Mouse (Mus musculus) embryo, embryonic 11 days (tissue): ENCODE data around the gene Samd7.

Experiments used
- DNase-seq: peaks from one replicate; pipeline ENCODE4 v3.0.0-alpha.2; 2015

Samd7 gene

DNA sequence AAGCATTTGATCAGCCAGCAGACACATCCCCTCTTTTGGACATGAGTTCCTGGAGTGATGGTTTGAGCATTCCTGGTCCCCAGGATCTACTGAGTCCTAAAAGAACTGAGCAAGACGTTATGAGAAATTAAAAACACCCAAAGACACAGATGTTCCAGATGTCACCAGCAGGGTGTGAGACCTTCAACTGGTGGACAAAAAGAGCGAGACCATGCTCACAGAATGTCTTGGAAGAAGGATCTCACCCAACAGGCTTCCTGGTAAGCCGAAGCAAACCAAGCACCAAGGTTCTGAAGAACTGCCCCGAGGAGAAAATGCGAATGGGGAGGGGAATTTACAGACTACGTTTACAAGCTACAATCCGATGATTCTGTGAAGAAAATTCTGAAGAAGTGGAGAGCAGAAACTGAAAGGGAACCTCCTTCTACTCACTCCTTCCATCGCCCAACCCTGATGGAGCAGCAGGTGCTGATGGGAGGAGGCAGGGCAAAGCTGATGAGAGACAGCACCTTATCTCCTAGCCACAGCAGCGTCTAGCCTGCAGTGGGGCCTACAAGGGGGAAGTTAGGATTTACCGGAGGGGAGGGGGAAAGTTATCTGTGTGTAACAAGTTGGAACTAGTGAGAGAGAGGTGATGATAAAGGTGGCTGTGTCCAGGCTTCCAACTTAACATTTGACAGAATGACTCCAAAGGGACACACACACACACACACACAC, 19.4 kb downstream of the Samd7 start:
- DNase-seq = peak; percentile 7

DNA sequence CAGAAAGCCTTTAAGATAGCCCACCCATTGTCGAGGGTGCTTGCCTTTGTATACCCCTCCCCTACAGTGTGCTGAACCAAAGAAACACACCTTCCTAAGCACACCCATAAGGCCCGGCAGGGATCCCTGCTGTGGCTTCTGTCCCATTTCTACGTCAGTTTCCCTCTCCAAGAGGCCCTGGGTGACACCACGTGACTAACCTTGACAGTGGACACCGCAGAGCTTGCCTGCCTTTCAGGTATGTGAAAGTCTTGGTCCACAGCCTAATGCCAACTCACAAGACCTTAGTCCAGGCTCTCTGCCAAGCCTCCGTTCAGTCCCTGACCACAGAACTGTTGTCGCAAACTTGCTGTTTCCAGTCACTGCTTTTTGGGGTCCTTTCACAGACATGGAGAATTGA, 20.1 kb downstream of the Samd7 start:
- no peak for DNase-seq

DNA sequence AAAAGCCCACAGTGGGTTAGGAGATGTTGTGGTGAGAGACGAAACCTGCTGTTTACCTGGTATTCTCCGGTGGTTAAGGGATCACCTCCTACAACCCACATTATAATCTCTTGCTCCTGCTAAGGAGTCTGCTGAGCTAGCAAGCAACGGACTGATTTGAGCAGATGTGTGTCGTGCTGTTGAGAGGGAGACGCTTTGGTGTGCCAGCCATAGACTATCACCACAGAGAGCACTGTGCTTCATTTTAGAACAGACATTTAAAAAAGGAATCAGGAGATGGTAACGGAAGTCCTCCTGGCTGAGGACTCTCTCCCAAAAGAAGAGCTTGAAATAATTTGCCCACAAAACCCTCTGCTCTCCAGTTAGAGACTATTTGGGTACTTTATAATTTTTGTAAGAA, 21.2 kb downstream of the Samd7 start:
- DNase-seq = no peak

DNA sequence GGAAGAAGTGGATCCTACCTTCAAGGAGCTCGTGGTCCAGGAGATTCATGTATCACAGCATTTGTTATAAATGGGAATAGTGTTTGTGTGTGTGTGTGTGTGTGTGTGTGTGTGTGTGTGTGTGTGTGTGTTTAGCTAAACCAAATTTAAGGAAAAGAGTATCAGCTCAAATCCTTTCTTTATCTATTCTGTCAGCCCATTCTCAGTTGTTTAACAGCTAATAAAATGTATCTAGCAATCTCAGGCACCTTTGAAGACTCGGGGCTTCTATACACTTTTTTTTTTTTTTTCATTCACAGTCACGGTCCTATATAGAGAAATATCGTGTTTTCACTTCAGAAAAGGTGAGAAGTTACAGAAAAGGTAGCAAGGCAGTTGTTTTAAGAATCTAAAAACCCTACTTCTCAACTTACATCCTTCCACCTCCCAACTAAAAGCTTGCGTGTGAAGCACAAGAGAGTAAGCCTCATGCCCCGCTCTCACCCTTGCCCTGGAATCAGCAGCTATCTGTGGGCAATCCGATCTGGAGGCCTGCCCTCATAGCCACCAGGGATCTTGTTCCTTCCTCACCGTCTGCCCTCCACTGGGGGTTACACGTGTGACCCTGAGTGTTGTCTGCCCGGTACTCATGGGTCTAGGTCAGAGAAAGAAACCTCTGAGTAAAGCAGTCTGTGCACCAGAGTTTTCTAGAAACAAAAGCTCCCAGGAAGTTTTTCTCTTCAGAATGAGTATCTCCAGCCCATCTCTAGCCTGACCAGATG, 23.8 kb downstream of the Samd7 start:
- no peak for DNase-seq

DNA sequence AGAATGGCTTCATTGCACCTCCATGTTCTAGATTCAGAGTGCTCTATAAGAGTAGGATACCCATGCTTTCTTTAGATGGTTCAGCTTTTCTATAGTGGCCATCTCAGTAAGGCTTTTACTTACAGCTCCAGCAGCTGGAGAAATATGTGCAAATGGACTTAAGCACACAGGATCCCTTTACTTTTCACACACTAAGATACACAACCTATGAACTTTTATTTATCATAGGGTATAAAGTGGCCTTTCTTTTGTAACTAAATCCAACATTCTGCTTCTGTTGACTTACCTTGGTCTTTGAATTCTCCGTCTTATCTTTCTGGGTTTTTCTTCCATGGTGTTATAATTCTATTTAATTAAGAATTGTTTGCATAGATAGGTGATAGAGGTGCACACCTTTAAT, 25.5 kb downstream of the Samd7 start:
- no peak for DNase-seq

DNA sequence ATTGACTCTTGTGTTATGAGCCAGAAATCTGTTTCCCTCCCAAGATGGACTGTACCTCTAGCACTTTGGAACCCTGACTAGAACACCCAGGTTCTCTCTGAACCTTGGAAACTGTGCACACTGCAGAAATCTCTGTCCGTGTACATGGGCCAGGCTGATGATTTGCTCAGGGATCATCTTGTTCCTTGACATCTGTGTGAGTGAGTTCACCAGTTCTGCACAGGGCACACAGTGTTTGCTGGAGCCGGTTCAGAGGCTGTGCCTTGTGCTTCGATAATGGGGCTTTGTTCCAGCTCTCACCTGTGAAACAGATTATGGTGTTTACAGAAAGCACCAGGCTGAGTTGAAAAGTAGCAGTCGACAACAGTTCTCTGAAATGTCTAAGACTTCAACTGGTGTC, 26.5 kb downstream of the Samd7 start:
- no peak for DNase-seq

DNA sequence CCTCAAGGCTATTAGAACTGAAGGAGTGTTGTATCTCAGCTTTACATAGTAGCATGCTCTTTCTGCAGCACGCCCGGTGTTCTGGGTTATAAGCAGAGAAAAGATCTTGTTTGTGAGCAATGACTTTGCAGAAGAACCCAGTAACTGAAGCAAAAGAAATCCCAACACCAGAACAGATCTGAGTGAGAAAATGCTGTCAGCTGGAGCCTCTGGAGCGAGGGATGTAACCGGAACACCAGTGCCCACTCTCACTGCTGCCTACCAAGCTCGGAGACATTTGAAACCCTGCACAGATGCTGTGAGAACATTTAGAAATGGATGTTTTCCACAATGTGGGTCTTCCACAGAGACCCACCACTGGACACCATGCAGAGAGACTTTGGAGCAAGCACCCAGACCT, 28.6 kb downstream of the Samd7 start:
- no peak for DNase-seq

DNA sequence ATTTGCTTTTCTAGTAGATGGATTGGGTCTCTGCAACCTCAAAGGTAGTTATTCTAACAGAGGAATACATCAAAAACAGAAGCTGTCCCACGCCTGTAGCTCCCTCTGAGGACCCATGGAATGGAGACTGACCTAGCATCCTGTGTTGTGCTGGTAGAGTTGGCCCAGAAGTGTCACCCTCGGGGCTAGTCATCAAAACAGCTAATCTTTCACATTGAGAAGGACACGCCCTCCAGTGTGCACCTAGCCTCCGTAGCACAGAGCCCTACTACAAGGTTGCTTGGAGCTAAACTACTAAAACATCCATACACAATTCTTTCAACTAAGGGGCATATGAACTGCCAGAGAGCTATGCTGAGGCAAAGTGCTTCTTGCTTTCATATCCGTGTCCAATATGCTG, 31.9 kb downstream of the Samd7 start:
- DNase-seq = no peak

DNA sequence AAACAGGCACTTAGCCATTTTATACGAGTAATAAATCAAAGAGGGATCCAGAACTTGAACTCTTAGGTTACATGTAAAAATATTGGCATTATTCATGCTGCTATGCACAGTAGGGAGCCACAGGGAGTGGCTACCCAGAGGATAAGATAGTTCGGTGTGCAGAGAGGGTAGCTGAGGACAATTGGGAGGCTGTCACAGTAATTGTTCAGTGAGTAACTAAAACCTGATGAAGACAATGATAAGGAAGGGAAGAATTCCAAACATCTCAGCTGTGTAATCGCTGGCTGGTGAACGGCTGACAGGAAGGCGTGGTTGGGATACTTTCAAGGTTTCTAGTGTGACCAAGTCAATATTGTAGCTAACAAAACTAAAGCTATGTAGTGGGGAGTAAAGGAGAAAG, 42.4 kb downstream of the Samd7 start:
- DNase-seq = no peak

DNA sequence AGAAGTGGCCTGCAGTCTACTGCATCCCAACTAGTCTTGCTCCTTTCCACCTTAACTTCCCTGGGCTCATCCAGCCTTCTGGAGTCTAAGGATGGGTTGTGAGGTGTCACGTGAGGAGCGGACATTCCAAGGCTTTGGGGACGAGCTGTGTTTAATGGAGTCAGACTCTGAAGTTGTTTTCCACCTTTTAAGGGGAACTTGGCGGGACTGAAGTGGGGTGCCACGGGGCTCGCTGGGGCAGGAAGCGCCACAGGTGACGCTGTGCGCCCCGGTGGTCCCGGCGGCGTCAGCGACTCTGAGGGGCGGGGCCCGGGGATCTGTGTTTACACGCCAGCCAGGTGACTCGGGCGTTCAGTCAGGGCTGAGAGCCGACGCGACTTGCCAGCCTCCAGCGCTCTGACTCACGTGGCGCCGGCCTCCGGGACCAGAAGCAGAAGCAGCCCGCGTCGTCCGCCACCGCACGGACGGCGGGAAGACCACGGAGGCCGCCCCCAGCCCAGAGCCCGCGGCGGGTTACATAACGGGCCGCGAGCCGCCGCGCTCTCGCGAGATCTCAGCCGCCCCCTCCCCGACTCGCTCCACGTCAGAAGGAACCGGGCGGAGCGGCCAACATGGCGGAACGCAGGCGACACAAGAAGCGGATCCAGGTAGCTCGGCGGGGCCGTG, 46.8 kb downstream of the Samd7 start, which contains the start of gene Sec62:
Gene Sec62 (plus strand): TSS at position 139 of the 666 bp plus-strand sequence.
- peak; percentile 96 for DNase-seq

DNA sequence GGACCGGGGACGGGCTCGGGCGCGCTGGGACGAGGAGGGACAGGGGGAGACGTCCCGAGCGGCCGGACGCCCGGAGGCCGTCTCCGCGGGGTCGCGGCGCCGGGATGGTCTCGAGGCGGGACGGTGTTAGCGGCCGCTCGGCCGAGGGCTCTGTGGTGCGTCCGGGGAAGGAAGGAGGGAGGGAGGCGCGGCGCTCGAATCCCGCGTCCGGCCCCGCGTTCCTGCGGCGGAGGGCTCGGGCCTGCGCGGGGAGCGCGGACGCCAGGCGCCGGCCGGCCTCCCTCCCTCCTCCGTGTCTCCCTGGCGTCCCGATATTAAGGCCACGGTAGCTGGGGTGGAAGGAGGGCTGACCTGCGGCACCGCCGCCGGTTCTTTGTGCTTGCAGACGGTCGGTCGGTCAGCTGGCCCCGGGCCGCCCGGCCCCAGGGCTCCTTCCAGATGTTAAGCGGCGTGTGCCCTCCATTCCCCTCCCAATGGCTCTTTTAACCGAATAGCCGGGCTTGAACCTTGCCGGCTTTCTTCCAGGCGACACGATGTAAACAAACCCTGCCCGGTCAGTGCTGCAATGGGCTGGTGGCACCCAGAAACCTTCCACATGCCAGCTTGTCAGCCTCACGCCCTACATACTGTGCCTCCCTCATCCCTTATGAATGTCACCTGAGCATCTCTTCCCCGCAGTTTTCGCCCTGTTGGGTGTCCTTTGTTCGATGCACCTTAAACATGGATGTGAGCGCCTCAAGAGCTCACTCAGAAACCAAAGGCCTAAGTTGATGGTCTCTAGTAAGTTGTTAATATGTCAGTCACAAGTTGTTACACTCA, 47.5 kb downstream of the Samd7 start:
- DNase-seq = peak; percentile 51

DNA sequence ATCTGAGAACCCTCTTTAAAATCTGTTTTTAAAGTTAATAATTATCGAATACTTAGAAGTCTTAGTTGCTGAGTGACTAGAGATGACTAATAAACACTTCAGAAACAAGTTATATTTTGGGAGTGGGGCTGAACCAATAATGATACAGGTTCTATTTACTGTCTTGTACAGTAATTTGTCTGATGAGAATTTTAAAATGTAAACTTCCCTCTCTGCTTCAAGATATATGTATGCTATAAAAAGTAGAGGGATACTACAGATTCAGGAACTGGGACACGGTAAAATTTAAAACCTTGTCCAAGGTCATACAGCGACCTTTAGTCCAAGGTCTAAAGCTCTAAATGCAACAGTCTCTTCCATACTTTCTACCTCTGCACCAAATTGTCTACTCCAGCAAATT, 56.1 kb downstream of the Samd7 start:
- no peak for DNase-seq

DNA sequence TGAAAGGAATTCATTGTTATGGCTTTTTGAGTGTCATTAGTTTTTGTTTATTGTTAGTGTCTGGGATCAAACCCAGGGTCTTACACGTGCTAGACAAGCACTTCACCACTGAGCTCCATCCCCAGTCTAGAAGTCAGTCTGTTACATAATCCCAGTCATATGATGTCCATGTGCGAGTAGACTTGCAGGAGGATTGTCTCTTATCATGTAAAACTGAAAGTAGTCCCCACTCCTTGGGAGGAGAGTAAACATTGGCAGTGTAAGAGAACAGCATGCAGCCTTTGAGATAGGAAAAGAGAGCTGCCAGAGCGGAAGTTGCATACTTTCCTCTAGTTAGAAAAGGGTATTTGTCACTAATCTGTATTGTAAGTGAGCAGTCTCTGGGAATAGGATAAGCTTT, 66.8 kb downstream of the Samd7 start:
- no peak for DNase-seq
